8 mouse cellular contexts compared by ENCODE assay signal in genomic region chr6:82029611-82030510, GRCm38 (mm10). TPM values are rescaled to one million over a fixed set of nuclear protein-coding genes. Genes with fewer than 3 reads are reported as not detected.
DNase-seq lines count a peak whose midpoint lies in the region; ATAC-seq and TF ChIP-seq lines count a peak whose summit lies in the region.
"Had no signal": no experiment of that assay in that cellular context is flagged by ENCODE, and none has a peak within 500 bp of the region (broad histone marks: within the 10 kb centered on the region; RNA-seq: fewer than 3 reads in every experiment).

No protein-coding gene starts in this region.

- H3K79me2 ChIP-seq in liver, adult 2 months (ENCODE audit: control insufficient read depth, insufficient read depth, low read length): no peaks in the 10 kb centered on the region

- peak overlapping the region; percentile 26 for H3K27ac ChIP-seq in stomach, embryonic 15.5 days
- no peak overlapping the region for H3K27ac ChIP-seq in stomach, postnatal 0 days (replicated peaks)
- peak overlapping the region; percentile 65 for H3K27ac ChIP-seq in intestine, embryonic 16.5 days (ENCODE audit: low read length)
- peak overlapping the region; percentile 97 for H3K27ac ChIP-seq in liver, adult 2 months (replicated peaks; ENCODE audit: insufficient read depth, low read depth, low read length)

- TF ChIP-seq CTCF in stomach, postnatal 0 days (IDR thresholded peaks at IDR 0.05; ENCODE audit: low read depth): no peak
- no peak for TF ChIP-seq CTCF in liver, adult 2 months (IDR thresholded peaks at IDR 0.05; ENCODE audit: low read depth, low read length)

- H3K4me2 ChIP-seq in stomach, embryonic 15.5 days: no peak overlapping the region
- no peak overlapping the region for H3K4me2 ChIP-seq in stomach, postnatal 0 days (replicated peaks; ENCODE audit: low read depth)
- H3K4me2 ChIP-seq in intestine, embryonic 16.5 days (ENCODE audit: low read depth, low read length): no peak overlapping the region

- H3K4me1 ChIP-seq in stomach, embryonic 15.5 days: peaks cover 13% of the 10 kb centered on the region
- no peaks in the 10 kb centered on the region for H3K4me1 ChIP-seq in stomach, postnatal 0 days (replicated peaks; ENCODE audit: control insufficient read depth, insufficient read depth)
- peaks cover 5% of the 10 kb centered on the region for H3K4me1 ChIP-seq in intestine, embryonic 16.5 days (ENCODE audit: control insufficient read depth, insufficient read depth, low read length)
- peaks cover 10% of the 10 kb centered on the region for H3K4me1 ChIP-seq in liver, adult 2 months (ENCODE audit: control insufficient read depth, insufficient read depth, low read length)

- WGBS in stomach, embryonic 15.5 days: 44% methylated on average over 19 of the region's 19 CpGs
- WGBS in stomach, postnatal 0 days: 33% methylated on average over 19 of the region's 19 CpGs
- 32% methylated on average over 19 of the region's 19 CpGs for whole genome bisulfite sequencing in intestine, embryonic 16.5 days
- 20% methylated on average over 19 of the region's 19 CpGs for WGBS in liver, adult 2 months

- peak; percentile 78 for ATAC-seq in stomach, embryonic 15.5 days (ENCODE audit: insufficient read depth, low FRiP score, low read depth)
- ATAC-seq in stomach, postnatal 0 days (ENCODE audit: low FRiP score, low TSS enrichment): no peak
- ATAC-seq in intestine, embryonic 16.5 days: peak; percentile 90

- no peaks in the 10 kb centered on the region for H3K9me3 ChIP-seq in stomach, embryonic 15.5 days
- H3K9me3 ChIP-seq in stomach, postnatal 0 days (ENCODE audit: control insufficient read depth, low read length): no peaks in the 10 kb centered on the region
- no peaks in the 10 kb centered on the region for H3K9me3 ChIP-seq in intestine, embryonic 16.5 days (ENCODE audit: control insufficient read depth, low read length)

- TF ChIP-seq EP300 in stomach, postnatal 0 days (optimal IDR thresholded peaks at IDR 0.05): no peak

- H3K4me3 ChIP-seq in stomach, embryonic 15.5 days (replicated peaks): no peak overlapping the region
- H3K4me3 ChIP-seq in stomach, postnatal 0 days (ENCODE audit: low read depth, low read length): no peak overlapping the region
- H3K4me3 ChIP-seq in intestine, embryonic 16.5 days (ENCODE audit: low read length): no peak overlapping the region
- H3K4me3 ChIP-seq in liver, adult 2 months (ENCODE audit: insufficient read depth, low read depth, low read length): no peak overlapping the region
- H3K4me3 ChIP-seq: erythroblast, embryonic 14.5 days had no signal

- H3K9ac ChIP-seq in stomach, embryonic 15.5 days: no peak overlapping the region
- H3K9ac ChIP-seq in stomach, postnatal 0 days (ENCODE audit: low read length): no peak overlapping the region
- no peak overlapping the region for H3K9ac ChIP-seq in intestine, embryonic 16.5 days (ENCODE audit: low read depth, low read length)
- H3K9ac ChIP-seq in liver, adult 2 months (ENCODE audit: low read depth, low read length): peak overlapping the region; percentile 71

- H3K27me3 ChIP-seq in stomach, embryonic 15.5 days (replicated peaks): no peaks in the 10 kb centered on the region
- no peaks in the 10 kb centered on the region for H3K27me3 ChIP-seq in stomach, postnatal 0 days (ENCODE audit: control insufficient read depth, insufficient read depth, low read length)
- H3K27me3 ChIP-seq in intestine, embryonic 16.5 days (replicated peaks; ENCODE audit: control insufficient read depth, insufficient read depth, low read length): no peaks in the 10 kb centered on the region
- no peaks in the 10 kb centered on the region for H3K27me3 ChIP-seq in liver, adult 2 months (ENCODE audit: control insufficient read depth, insufficient read depth, low read length)

- no peak for TF ChIP-seq POLR2A in liver, adult 2 months (IDR thresholded peaks at IDR 0.05; ENCODE audit: extremely low read depth, insufficient read depth, low read length)

- H3K36me3 ChIP-seq in stomach, embryonic 15.5 days: no peaks in the 10 kb centered on the region
- no peaks in the 10 kb centered on the region for H3K36me3 ChIP-seq in stomach, postnatal 0 days (ENCODE audit: control insufficient read depth, insufficient read depth, low read length)
- no peaks in the 10 kb centered on the region for H3K36me3 ChIP-seq in intestine, embryonic 16.5 days (ENCODE audit: control insufficient read depth, insufficient read depth, low read length)
- no peaks in the 10 kb centered on the region for H3K36me3 ChIP-seq in liver, adult 2 months (ENCODE audit: control insufficient read depth, insufficient read depth, low read length)

- DNase-seq in stomach, postnatal 0 days (ENCODE audit: low spot score): no peak
- DNase-seq in liver, adult 2 months (ENCODE audit: extremely low read depth, low read depth, low spot score): peak; percentile 99
- no peak for DNase-seq in left cerebral cortex, adult 11 months (ENCODE audit: low spot score)
- DNase-seq in right cerebral cortex, postnatal 4 days: no peak
- DNase-seq in cerebellum, postnatal 10 days: no peak

RNA-seq across cellular contexts. Expression of gene Eva1a, which starts 11.0 kb away (rescaled TPM):
- polyA plus RNA-seq in stomach, embryonic 15.5 days (2015; fragmentation: Nextera tagmentation; extraction: Ambion mirVana): 18.1 and 19.3 TPM in 2 replicates
- 13.5 and 15.4 TPM in 2 replicates for polyA plus RNA-seq in stomach, postnatal 0 days (2015; fragmentation: Nextera tagmentation; extraction: Ambion mirVana)
- 17.4 and 20.3 TPM in 2 replicates for polyA plus RNA-seq in intestine, embryonic 16.5 days (2015; fragmentation: Nextera tagmentation; extraction: Ambion mirVana)
- 97.7 and 104 TPM in 2 replicates for total RNA-seq in liver, adult 2 months (2014; rRNA removed)
- 75.4 and 87.4 TPM in 2 replicates for polyA plus RNA-seq in liver, adult 2 months (2012; rRNA removed)
